Mouse (Mus musculus): Measurements from ENCODE around the gene Sec22b.

Sec22b gene

GRCm38 (mm10) chr3:97900516-97901490, at the start of gene Sec22b:
Sec22b (plus strand) TSS chr3:97901190.
- DNase-seq (ENCODE audit: low read depth): peak; percentile 93

GRCm38 (mm10) chr3:97851803-97852202, 49.2 kb upstream of the Sec22b start:
- DNase-seq (ENCODE audit: low read depth): no peak

DNA sequence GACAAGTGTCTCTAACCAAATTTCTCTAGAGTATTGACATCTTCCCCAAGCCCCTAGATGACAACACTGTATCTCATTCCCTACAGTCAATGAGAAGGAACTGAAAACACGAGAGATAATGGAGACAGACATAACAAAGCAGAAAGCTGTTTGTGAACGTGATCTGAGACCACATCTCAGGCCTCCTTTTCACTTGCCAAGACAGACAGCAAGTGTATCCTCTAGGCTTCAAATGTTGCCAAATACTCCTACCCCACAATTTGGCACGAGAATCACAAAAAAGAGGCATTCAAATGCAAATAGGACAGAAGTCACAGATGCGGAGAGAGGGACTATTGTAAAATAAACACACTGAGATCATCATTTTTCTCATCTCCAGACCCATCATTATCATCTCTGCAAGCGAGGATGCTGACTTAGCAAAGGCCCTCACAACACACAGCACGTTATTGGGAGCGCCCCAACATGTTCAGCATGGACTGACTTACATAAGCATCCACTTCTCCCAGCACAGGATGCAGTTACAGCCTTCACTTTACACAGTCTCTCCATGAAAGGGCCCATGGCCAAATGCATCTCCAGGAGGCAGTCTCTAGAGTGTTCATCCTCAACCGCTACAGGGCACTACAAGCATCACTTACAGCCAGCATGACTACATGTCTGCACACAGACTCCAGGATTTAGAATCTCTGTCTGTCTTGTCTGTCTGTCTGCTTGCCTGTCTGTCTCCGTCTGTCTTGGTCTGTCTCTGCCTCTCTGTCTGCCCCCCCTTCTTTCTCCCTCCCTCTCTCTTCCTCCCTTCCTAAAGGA, 46.2 kb upstream of the Sec22b start:
- DNase-seq (ENCODE audit: low read depth): no peak

DNA sequence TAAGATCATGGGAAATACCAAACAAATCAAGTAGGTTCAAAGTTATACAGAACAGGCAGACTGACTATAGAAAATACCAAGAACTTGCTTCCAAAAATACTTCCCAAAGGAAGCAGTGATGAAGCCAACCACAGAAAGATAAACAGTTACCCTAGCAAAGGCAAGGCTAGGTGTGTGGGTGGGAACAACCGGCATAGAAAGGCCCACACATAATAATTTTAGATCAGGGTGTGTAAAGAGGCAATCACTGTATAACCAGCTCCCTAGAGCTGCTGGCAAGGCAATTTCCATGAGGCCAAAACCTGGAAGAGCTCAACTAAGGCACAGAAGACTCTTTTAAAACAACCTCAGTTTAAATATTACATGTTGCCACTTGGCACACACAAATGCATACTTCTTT, 41.6 kb upstream of the Sec22b start:
- no peak for DNase-seq (ENCODE audit: low read depth)

DNA sequence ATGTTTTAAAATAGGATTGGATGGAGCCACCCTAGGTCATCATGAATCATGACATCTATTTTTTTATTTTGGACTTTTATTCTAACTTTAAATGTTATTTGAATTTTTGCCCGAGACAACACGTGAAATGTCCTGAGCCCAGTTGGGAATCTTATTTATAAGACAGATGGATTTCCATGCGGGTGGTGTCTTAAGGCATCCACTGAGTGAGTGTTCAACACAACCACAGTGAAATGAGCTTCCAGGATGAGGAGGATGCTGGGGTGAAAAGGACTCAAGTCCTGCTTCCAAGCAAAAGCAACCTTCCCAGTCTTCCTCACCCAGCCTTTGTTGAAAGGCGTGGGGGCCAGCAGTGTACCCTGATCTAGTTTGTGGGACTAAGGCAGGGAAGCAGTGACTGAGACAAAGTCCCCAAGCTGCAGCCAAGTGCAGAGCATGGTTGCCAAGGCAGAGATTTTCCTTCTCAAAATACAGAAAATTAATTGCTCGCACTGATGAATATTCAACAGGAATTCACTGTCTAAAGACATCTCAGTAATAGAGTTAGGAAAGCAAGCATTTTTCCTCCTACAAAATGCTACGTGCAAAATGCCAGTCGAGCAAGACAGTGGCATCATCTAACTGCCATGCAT, 40.1 kb upstream of the Sec22b start:
- DNase-seq (ENCODE audit: low read depth): no peak

DNA sequence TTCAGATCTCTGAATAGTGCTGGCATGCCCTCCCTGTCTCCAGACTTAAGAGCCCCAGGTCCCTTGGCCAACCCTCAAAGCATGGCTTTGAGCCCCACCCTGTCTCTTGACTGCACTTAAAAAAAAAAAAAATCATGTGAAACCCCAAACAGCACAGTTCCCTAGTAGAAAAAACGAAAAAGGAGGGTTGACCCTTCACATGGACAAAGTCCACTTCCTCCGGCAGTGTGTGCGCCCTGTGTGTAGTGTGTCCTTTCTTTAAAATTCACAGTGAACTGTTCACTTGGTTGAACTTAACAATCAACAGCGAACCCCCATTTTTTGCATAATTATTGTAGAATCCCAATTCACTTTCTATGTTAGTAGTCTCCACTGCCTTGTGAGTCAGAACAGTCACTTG, 34.3 kb upstream of the Sec22b start:
- DNase-seq (ENCODE audit: low read depth): no peak

DNA sequence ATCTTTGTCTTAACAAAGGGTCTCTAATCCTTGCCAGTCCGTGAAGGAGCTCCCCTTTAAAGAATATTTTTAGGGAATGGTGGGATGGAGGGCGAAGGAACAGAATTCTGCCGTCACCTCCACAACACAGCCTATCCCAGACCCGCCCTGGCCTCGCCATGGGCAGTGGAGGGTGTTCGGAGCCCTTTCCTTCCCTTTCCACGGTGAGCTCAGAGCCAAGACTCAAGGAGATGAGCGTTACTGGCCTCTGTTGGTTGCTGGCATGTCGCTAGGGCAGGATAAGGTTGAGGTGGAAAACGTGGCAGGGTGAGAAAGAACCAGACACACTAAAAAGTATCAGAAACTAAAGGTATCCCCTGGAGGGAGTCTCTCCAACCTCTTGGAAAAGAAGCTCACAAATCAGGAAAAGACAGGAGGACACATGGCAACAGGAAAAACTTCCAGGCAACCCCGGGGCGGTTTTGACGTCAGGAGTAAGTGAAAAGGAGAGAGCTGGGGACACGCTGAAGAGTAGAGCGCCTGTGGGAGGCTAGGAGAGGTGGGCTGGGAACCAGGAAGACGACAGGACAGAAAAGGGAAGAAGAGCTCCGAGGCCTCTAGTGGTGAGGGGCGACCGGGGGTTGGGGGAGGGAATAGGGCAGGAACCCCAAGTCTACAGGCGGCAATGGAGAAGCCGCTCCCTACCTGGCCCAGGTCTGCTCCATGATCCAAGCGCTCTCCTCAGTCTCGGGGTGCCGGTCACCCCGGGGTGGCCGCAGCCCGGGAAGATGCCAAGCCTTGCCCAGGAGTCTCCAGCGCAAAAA, 33.6 kb upstream of the Sec22b start:
- no peak for DNase-seq (ENCODE audit: low read depth)

DNA sequence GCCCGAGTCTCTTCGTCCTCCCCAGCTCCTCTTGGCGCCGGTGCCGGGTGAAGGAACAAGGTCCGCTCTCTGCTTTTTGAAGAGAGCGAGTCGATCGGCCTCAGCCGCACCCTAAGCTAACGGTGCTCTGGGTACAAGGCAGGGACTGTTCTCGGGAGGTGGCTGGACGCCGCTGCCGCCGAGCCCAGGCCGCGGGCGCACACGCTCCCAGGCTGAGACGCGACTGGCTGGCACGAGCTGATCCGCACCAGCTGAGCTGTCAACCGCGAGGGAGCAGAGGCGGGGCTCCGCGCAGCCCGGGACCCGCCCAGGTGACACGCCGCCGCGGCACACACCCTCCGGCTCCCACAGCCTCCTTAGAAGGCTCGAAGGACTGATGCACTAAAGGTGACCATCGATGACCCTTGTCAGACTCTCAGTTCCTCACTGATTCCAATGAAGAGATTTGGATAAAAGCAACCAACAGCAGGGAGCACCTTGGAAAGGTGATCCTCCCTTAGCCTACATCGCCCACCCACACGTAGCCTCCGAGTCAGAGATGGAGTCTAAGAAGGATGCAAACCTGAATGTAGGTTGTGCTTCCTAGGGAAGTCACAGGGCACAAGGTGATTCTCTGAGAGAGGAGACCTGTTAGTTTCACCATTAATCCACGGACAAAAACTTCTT, 32.8 kb upstream of the Sec22b start:
- DNase-seq (ENCODE audit: low read depth): peak; percentile 43

DNA sequence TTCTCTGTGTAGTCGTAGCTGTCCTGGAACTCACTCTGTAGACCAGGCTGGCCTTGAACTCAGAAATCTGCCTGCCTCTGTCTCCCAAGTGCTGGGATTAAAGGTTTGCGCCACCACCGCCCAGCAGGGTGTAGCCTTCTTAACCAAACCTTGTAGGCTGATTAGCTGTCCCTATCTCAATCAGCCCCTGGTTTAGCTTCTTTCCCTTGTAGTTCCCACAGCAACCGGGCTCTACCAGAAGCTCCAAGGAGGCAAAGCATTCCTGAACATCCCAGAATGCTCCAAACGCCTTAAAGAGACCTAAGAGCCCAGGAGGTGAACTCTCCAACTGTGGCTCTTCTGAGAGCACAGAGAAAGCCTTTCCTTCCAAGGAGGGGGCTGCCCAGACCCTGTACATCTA, 32.3 kb upstream of the Sec22b start:
- DNase-seq (ENCODE audit: low read depth): no peak

DNA sequence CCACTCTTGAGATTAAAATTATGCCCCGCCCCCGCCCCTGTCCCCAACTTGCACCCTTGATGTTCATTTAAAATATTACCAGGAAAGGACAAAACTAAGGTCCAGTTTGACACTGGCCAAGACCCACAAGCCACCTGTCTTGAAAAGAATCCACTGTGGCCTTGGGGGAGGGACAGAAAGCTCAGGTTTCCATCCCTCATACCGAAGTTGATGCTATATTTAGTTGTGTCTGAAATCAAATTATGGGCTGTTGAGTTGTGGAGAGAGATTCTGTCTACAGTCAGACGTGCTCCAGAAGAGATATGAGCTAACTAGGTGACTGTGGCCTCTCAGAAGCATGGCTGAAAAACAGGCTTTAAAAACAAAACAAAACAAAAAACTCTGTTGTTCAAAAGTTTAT, 31.3 kb upstream of the Sec22b start:
- DNase-seq (ENCODE audit: low read depth): no peak

DNA sequence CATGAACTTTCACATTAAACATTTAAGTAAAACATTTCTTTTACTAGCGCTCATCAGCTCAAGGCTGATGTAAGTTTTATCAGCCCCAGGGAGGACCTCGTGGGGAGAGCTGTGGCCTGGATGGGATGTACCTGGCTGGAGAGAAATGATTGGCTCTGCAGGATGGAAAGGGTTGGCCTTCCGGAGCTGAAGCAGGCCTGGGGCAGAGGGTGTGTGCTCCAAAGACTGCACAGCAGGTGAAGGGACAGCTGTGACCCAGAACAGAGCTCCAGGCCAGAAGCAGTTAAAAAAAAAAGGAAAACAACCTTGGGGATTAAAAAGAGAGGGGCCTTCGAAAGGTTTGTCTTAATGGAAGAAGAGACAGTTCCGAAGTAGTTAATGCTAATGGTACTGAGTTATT, 26.2 kb upstream of the Sec22b start:
- DNase-seq (ENCODE audit: low read depth): no peak

GRCm38 (mm10) chr3:97876259-97876658, 24.7 kb upstream of the Sec22b start:
- no peak for DNase-seq (ENCODE audit: low read depth)

- peak; percentile 84 for DNase-seq (ENCODE audit: low read depth)
Measured at GRCm38 (mm10) chr3:97879222-97879621, 21.8 kb upstream of the Sec22b start.

- DNase-seq (ENCODE audit: low read depth): no peak
Measured at GRCm38 (mm10) chr3:97881576-97881975, 19.4 kb upstream of the Sec22b start.

GRCm38 (mm10) chr3:97887785-97888167, 13.2 kb upstream of the Sec22b start:
- no peak for DNase-seq (ENCODE audit: low read depth)

GRCm38 (mm10) chr3:97888168-97888901, 12.7 kb upstream of the Sec22b start, which contains the start of gene Pde4dip:
Pde4dip (minus strand) TSS chr3:97888707.
- no peak for DNase-seq (ENCODE audit: low read depth)

DNA sequence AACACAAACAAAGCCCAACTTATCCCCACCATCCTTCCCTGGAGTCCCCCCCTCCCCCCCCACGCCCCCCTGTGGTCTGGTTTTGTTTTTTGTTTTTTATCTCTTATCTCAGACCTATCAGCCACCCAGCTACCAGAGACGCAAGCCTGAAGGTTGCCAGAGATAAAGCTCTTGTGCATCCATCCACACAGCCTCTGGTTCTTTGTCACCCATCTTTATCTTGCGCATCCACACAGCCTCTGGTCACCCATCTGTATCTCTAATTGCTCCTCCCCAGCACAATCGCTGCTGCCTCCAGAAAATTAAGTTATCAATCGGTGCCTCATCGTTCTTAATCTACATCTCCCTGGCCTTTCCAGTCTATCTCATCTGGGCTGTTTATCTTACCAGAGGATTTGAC, 10.8 kb upstream of the Sec22b start:
- DNase-seq (ENCODE audit: low read depth): no peak

DNA sequence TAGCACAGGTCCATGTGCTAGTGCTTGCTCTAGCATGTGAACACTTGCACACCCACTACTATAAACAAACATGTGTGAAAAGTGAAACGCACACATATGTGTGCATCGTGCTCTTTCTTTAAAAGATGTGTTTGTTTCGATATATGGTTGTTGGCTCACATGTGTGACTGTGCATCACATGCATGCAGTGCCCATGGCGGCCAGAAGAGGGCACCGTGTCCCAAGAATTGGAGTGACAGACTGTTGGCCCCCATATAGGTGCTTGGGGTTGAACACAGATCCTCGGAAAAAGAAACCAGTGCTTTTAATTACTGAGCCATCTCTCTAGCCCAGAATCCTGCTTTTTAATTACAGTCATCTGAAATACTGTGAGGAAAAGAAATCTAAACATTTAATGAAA, 6.3 kb upstream of the Sec22b start:
- peak; percentile 49 for DNase-seq (ENCODE audit: low read depth)

DNA sequence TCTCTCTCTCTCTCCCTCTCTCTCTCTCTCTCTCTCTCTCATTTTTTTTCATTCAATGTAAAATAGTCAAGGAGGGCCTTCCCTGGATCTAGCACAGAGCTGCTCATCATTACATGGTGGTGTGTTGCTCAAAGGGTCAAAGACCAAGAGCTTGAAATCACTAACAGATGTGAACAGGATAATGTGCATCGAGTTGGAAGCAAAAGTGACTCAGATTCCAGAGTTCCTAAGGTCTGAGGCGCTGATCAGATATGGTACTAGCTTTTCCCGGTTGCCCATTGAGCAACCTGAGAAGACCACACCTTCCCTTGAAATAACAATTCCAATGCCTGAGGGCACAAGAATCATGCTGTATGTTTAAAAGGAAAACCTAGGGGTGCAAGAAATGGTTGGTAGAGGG, 2.6 kb upstream of the Sec22b start:
- DNase-seq (ENCODE audit: low read depth): no peak

GRCm38 (mm10) chr3:97901586-97901985, 596 bp downstream of the Sec22b start:
- no peak for DNase-seq (ENCODE audit: low read depth)
